Mouse (Mus musculus) frontal cortex, postnatal 36 days (tissue): ENCODE data around the gene Lef1.
A peak's percentile ranks its signal among the peaks of the same experiment; 100 is the strongest.

ENCODE experiments used
- DNase-seq, 2 experiments: peaks; one replicate each; pipeline ENCODE4 v3.0.0; 2022; ENCODE audit warnings: low spot score in 2 of 2

The Lef1 gene

GRCm38 (mm10) chr3:131190239-131190638, 80.0 kb downstream of the Lef1 start:
- no peak for DNase-seq

GRCm38 (mm10) chr3:131190671-131191367, 80.5 kb downstream of the Lef1 start:
- DNase-seq: no peak

DNA sequence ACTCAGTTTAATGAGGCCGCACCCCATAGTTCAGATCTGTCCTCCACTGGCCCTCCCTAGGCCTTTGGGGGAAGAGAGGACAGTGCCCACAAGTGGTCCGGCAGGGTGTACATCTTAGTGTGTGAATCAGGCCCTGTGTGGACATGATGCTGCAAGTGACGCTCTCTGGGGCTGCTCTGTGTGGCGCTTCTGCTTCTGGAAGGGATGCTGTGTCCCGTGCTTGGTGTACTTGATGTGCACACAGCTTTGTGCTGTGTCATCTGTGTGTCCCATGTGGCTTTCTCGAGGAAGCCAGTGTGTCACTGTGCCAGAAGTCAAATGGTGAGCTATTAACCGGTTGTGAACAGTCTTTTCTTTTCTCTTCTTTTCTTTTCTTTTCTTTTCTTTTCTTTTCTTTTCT, 81.2 kb downstream of the Lef1 start:
- no peak for DNase-seq

DNA sequence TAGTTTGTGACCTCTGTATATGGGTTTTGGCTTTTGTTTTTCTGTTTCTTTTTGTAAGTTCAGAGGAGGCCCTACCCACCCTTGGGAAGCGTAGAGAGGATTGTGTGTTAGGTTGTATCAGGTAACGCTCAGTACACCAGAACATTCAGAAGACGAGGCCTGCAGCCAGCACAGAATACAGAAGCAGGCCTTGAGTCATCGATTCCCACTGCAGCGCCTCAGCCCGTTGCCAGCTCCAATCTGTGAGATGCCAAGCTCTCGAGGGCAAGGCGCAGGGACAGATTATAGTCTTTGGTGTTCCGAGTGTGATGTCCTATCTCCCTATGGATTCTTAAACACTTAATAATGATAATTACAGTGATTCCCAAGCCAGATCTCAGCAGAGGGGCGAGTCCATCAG, 85.8 kb downstream of the Lef1 start:
- no peak for DNase-seq

DNA sequence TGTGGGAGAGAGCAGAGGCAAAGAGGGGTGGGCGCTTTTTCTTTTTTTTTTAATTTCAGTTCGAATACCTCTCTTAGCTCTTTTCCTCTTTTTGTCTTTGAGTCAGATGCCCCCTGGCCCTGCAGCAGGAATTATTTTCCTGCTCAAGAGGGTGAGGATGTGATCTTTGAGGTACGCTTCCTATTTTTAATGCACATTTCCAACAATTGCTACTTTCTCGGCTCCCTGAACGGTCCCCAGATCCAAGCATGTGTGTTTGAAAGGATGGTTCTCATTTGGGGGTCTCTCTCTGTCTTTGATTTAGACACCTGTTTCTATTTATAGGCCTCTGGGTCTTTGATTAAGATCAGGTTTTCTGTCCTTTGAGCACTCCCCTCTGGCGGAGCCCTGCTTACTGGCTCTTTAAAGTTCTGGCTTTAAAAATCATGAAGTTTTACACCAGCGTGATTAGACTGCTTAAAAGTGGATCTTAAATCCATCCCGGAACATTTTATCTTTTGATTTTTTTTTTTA, 86.3 kb downstream of the Lef1 start:
- DNase-seq: no peak

DNA sequence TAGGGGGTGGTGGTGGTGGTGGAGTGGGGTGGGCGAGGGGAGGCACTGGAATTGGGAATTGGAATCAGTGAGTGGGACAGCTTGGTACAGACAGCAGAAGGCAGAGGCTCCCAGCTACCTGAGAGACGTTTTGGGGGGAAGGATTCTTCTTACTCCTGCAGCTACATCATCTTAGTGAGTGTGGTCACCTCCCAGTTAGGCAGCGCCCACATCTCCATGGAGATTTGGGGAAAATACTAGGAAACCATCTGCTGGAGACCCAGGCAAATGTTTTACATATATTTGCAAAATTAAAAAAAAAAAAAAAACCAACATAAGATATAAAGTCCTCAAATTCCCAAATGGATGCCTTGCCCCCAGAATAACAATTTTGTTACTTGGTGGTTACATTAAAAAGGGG, 88.7 kb downstream of the Lef1 start:
- no peak for DNase-seq

DNA sequence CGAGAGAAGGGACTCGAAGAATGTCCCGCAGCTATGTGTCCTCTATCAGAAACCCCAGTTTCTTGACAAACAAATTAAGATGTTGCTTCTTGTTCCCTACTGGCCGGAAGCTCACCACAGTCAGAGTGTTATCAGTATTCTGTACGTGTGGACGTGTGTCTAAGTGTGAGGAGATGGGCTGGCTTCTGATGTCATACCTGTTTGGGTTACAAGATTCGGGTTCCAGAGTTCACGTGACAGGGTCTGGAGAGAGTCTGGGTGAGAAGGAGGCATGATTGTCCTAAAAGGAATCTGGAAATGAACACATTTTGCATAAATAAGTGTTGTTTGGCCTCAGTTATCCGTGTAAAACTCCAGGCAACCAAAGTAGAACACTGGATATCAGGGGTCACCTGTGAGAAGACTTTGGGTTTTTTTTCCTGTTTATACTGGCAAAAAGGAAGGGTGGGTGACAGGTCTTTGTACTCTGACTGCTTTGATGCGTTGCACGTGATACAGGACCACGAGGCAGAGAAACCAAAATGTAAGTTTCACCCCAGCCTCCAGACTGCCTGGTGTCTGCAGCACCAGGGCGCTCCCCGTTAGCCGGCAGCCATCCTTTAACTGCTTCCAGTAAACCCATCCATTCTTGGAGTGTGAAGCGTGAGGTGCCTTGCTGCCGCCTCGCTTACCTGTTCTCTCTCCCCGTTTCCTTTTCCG, 89.5 kb downstream of the Lef1 start:
- no peak for DNase-seq

DNA sequence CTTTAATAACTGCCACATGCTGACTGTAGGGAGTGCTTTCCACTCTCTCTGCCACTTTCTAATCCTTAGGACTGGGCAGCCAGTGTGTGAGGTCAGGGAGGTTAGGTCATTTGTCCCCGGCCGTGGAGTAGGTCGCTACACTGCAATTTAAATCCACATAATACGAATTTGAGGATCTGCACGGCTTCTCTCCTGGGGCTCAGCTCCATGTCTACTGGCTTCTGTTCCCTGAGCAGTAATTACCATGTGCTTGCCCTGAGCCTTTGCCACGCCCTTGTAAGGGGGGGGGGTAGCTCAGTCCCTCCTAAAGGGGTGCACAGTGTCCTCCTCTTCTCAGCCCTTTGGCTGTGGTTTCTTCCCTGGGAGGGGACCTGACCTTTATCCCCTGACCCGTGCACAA, 92.0 kb downstream of the Lef1 start:
- no peak for DNase-seq

- DNase-seq: no peak
Measured at GRCm38 (mm10) chr3:131207846-131208245, 97.6 kb downstream of the Lef1 start.

GRCm38 (mm10) chr3:131208265-131208891, 98.1 kb downstream of the Lef1 start:
- DNase-seq: no peak

GRCm38 (mm10) chr3:131212200-131212599, 101.9 kb downstream of the Lef1 start:
- no peak for DNase-seq

- no peak for DNase-seq
Measured at GRCm38 (mm10) chr3:131214060-131214658, 103.9 kb downstream of the Lef1 start.

DNA sequence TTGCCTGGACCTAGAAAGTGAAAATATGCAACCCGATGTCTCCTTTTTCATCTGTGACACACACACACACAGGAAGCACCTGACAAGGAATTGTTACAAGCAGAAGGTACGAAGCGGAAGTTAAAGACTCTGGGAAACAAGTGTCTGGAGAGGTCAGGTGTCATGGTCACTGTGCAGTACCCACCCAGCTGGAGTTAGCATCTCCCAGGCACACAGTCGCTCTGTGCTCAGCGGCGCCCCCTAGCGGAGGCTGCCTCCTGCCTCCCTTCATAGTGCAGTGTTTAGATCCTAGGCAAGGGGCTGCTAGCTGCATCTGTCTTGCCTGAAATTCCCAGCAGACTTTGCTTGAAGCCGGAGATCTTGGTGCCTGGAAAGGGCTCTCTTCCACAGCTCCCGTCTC, 104.6 kb downstream of the Lef1 start:
- peak; percentile 9 to 29 for DNase-seq

- DNase-seq: no peak
Measured at GRCm38 (mm10) chr3:131218636-131219390, 108.5 kb downstream of the Lef1 start.

- DNase-seq: no peak
Measured at GRCm38 (mm10) chr3:131228083-131228482, 117.8 kb downstream of the Lef1 start.

DNA sequence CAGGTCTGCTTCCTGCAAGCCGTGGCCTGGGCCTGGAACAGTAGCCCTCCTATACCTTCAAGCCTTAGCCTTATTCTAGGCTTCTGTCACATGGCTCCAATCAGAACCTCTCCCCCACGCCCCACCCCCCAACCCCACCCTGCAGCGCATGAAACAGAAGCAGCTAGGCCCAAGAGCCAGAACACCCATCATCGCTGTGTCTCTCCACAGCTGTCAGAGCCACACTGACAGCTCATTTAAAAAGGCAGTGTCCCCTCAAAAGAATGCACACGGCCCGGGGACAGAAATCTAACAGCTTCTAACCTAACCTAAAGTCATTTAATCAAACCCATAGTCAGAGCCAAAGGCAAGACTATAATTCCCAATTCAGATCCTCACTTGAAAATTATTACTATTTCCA, 126.8 kb downstream of the Lef1 start:
- DNase-seq: no peak

GRCm38 (mm10) chr3:131237785-131238633, 127.7 kb downstream of the Lef1 start:
- peak; percentile 77 to 79 for DNase-seq

DNA sequence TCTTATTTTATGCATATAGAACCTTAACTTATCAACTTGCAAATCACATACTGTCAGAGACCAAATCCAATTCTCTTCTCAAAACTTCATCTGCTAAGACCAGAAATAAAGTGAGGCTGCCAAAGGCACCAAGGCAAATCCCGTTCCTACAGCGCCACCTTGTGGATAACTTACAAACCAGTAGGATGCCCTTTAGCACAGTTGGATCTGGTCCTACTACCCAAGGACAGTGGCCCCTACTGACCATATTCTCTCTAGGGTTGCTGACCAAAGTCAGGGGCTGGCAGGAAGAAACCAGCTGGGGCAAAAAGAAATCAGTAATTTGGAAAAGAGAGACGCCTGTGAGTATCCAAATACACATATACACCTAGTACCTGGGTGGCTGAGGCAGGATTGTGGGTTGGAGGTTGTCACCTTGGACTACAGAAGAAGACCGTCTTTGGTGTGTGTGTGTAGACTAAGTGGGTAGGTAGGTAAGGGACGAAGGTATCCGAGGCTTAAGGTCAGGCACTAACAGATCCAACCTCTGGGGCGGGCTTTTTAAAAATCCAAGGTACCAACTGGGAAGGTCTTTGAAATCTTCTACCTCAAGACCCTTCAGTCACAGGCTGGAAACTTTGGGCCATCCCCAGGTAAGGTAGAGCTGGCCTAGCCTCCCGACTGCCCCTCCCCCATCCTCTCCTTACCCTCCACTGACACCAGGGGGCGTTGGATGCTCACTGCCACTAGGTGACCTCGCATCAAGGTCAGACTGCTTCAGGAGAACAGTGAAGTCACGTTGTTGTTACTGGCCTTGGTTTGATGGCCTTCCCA, 135.7 kb downstream of the Lef1 start:
- peak; percentile 45 to 76 for DNase-seq

DNA sequence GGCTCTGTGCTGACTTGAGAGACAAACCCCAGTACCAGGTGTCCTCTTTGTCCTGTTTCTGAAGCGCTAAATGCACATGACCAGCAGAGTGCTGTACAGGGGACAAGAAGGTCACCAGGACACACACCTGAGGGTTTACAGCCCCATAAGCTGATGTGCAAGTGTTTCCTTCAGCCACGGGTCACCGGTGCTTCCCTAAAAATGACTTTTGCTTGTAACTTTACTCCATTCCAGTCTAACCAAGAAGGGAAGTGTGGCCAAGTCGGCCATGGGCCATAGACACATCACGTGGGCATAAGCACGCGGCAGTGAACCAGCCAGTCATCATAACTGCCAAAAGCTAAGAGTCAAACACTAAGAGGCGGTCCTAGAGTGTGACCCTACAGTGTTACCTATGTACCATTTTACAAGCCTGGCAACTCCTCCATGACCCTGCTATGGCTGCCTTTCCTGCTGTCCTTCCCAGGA, 136.3 kb downstream of the Lef1 start:
- no peak for DNase-seq

GRCm38 (mm10) chr3:131247447-131247846, 137.2 kb downstream of the Lef1 start:
- DNase-seq: no peak
